Mouse (Mus musculus): Measurements from ENCODE around the gene Intu. TPM values are rescaled to one million over a fixed set of nuclear protein-coding genes. Genes with fewer than 3 reads are reported as not detected.

Intu gene
- total and polyA plus RNA-seq, 3 experiments: 9.7 to 12.3 TPM; not detected in 1

DNA sequence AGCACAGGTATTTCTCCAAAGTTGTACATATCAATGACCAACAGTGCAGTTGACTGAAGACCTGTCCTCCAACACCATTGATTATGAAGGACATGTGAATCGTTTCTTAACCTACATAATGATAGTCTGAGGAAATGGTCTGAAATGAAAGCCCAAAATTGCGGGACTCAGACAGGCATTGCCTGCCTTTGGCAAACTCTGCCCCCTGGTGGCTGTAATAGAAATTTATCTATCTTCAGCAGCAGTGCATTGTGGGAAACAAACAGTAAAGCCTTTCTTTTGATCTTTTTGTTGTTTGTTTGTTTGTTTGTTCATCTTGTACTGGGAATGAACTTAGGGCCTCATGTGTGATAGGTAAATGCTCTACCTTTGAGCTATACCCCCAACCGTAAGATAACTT, 32.2 kb upstream of the Intu start:
- Histone ChIP-seq H3K36me3 (ENCODE audit: control insufficient read depth in 1 of 2, insufficient read depth in 2 of 2, low read length in 2 of 2) (no peaks in the 10 kb centered on the region), H3K79me2 (ENCODE audit: control insufficient read depth, insufficient read depth, low read length, poor library complexity) (no peaks in the 10 kb centered on the region)
- peak; percentile 42 for DNase-seq (ENCODE audit: low read depth, low spot score)

DNA sequence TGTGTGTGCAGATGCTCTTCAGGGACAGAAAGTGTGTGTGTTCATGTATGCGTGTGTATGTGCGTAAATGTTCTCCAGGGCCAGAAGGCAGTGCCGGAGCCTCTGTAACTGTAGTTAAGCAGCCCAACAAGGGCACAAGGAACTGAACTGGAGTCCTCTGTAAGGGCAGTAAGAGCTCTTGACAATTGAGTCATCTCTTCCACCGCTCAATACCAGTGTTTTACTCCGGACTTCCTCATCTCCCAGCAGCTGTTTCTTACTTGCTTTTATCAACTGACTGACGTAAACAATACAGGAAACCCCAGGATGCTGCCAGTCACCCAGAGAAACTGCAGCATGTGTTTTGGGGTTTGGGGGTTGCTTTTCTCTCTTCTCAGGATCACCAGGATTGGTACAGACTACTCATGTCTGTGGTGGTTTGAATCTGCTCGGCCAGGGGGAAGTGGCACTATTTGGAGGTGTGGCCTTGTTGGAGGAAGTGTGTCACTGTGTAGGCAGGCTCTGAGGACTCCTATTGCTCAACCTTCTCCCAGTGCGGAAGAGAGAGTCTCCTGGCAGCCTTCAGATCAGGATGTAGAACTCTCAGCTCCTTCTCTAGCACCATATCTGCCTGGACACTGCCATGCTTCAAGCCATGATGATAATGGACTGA, 30.8 kb upstream of the Intu start:
- no peaks in the 10 kb centered on the region for H3K9me3 ChIP-seq (replicated peaks; ENCODE audit: insufficient read depth, low read length)
- H3K79me2 ChIP-seq (ENCODE audit: control insufficient read depth, insufficient read depth, low read length, poor library complexity): no peaks in the 10 kb centered on the region

More for the DNA sequence above, 32.2 kb upstream of the Intu start:
- H3K4me1 ChIP-seq (ENCODE audit: control insufficient read depth in 1 of 2, insufficient read depth in 2 of 2, low read length in 2 of 2): peaks cover 0 to under 1% of the 10 kb centered on the region in 2 experiments; a peak in 1 of 4 replicates
- no peaks in the 10 kb centered on the region for H3K9me3 ChIP-seq (replicated peaks; ENCODE audit: insufficient read depth, low read length)
- no peak overlapping the region for H3K27ac ChIP-seq (ENCODE audit: control insufficient read depth, low read depth, low read length)
- H3K4me3 ChIP-seq (ENCODE audit: control insufficient read depth in 1 of 2, insufficient read depth in 1 of 2, low read depth in 2 of 2, low read length in 2 of 2): no peak overlapping the region
- no peak overlapping the region for H3K9ac ChIP-seq (ENCODE audit: control insufficient read depth, low read depth, low read length, poor library complexity, severe bottlenecking)
- no peaks in the 10 kb centered on the region for H3K27me3 ChIP-seq (ENCODE audit: control insufficient read depth in 1 of 2, insufficient read depth in 2 of 2, low read length in 2 of 2)
- TF ChIP-seq SMC3 (IDR thresholded peaks at IDR 0.05; ENCODE audit: low read depth, low read length) (peak; percentile 19; the same call in 1 of the 2 replicates), CTCF (IDR thresholded peaks at IDR 0.05 in 2 of 3, conservative IDR thresholded peaks at IDR 0.05 in 1 of 3; ENCODE audit: control insufficient read depth in 1 of 3, insufficient read depth in 1 of 3, low read depth in 2 of 3, low read length in 3 of 3, poor library complexity in 1 of 3, severe bottlenecking in 1 of 3) (peak; percentile 35 to 42 (median 41); a peak in 5 of 6 replicates), UBTF (IDR thresholded peaks at IDR 0.05; ENCODE audit: borderline replicate concordance, insufficient read depth, low read depth, low read length) (no peak)

DNA sequence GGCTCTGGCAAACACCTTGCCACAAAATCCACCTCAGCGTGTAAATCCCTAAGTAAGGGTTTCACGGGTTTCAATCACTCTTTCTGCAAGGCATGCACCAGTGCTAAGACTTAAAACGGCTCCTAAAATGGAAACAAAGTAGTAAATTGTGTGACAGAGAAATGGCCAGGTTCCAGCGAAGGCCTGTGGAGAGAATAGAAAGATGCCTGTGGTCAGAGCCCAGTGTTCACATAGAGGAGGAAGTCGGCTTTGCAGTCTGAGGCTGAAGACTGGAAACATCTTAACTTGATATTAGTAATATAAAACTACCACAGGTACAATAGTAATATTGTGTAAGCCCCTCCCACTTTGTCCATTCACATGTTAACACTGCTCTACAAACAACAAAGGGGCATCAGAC, 26.7 kb upstream of the Intu start:
- H3K27me3 ChIP-seq (ENCODE audit: control insufficient read depth in 1 of 2, insufficient read depth in 2 of 2, low read length in 2 of 2): no peaks in the 10 kb centered on the region
- no peak for TF ChIP-seq CTCF (IDR thresholded peaks at IDR 0.05 in 2 of 3, conservative IDR thresholded peaks at IDR 0.05 in 1 of 3; ENCODE audit: control insufficient read depth in 1 of 3, insufficient read depth in 1 of 3, low read depth in 2 of 3, low read length in 3 of 3, poor library complexity in 1 of 3, severe bottlenecking in 1 of 3)
- TF ChIP-seq NELFE (IDR thresholded peaks at IDR 0.05; ENCODE audit: low read depth, low read length): no peak
- TF ChIP-seq TAL1 (IDR thresholded peaks at IDR 0.05; ENCODE audit: low read length): no peak
- TF ChIP-seq JUND (IDR thresholded peaks at IDR 0.05; ENCODE audit: low read depth, low read length): no peak
- TF ChIP-seq ZMIZ1 (IDR thresholded peaks at IDR 0.05; ENCODE audit: low read depth, low read length): no peak
- TF ChIP-seq ZKSCAN1 (IDR thresholded peaks at IDR 0.05; ENCODE audit: low read depth, low read length): no peak
- TF ChIP-seq RAD21 (IDR thresholded peaks at IDR 0.05; ENCODE audit: low read depth, low read length): no peak
- TF ChIP-seq EP300 (IDR thresholded peaks at IDR 0.05; ENCODE audit: low read depth in 1 of 2, low read length in 2 of 2): no peak
- no peak for TF ChIP-seq POLR2AphosphoS2 (IDR thresholded peaks at IDR 0.05; ENCODE audit: low read length)
- TF ChIP-seq CHD1 (IDR thresholded peaks at IDR 0.05; ENCODE audit: low read depth, low read length): no peak
- TF ChIP-seq POLR2AphosphoS5 (IDR thresholded peaks at IDR 0.05; ENCODE audit: borderline replicate concordance, low read depth, low read length): no peak
- no peak for TF ChIP-seq ZC3H11A (IDR thresholded peaks at IDR 0.05; ENCODE audit: low read depth, low read length)
- no peak for TF ChIP-seq GATA1 (IDR thresholded peaks at IDR 0.05; ENCODE audit: low read depth, low read length)
- TF ChIP-seq ELF1 (IDR thresholded peaks at IDR 0.05; ENCODE audit: low read depth, low read length): no peak
- no peak for TF ChIP-seq TBP (IDR thresholded peaks at IDR 0.05; ENCODE audit: low read depth, low read length)
- no peak for TF ChIP-seq MYB (IDR thresholded peaks at IDR 0.05; ENCODE audit: low read depth, low read length)
- no peak for TF ChIP-seq CHD2 (IDR thresholded peaks at IDR 0.05; ENCODE audit: low read length)
- no peak overlapping the region for H3K4me3 ChIP-seq (ENCODE audit: control insufficient read depth in 1 of 2, insufficient read depth in 1 of 2, low read depth in 2 of 2, low read length in 2 of 2)
- H3K9me3 ChIP-seq (replicated peaks; ENCODE audit: insufficient read depth, low read length): no peaks in the 10 kb centered on the region
- H3K79me2 ChIP-seq (ENCODE audit: control insufficient read depth, insufficient read depth, low read length, poor library complexity): no peaks in the 10 kb centered on the region
- peaks cover 0 to 16% of the 10 kb centered on the region in 2 experiments; a peak in 3 of 4 replicates for H3K4me1 ChIP-seq (ENCODE audit: control insufficient read depth in 1 of 2, insufficient read depth in 2 of 2, low read length in 2 of 2)
- H3K36me3 ChIP-seq (ENCODE audit: control insufficient read depth in 1 of 2, insufficient read depth in 2 of 2, low read length in 2 of 2): peaks cover 0 to 5% of the 10 kb centered on the region in 2 experiments; a peak in 2 of 4 replicates
- H3K9ac ChIP-seq (ENCODE audit: control insufficient read depth, low read depth, low read length, poor library complexity, severe bottlenecking): no peak overlapping the region
- peak; percentile 38 for DNase-seq (ENCODE audit: low read depth, low spot score)
- no peak overlapping the region for H3K27ac ChIP-seq (ENCODE audit: control insufficient read depth, low read depth, low read length)

More for the DNA sequence above, 30.8 kb upstream of the Intu start:
- Histone ChIP-seq H3K4me1 (ENCODE audit: control insufficient read depth in 1 of 2, insufficient read depth in 2 of 2, low read length in 2 of 2) (peaks cover 0 to 14% of the 10 kb centered on the region in 2 experiments; a peak in 3 of 4 replicates), H3K27me3 (ENCODE audit: control insufficient read depth in 1 of 2, insufficient read depth in 2 of 2, low read length in 2 of 2) (no peaks in the 10 kb centered on the region), H3K9ac (ENCODE audit: control insufficient read depth, low read depth, low read length, poor library complexity, severe bottlenecking) (no peak overlapping the region), H3K27ac (ENCODE audit: control insufficient read depth, low read depth, low read length) (no peak overlapping the region), H3K36me3 (ENCODE audit: control insufficient read depth in 1 of 2, insufficient read depth in 2 of 2, low read length in 2 of 2) (peaks cover 0 to 5% of the 10 kb centered on the region in 2 experiments; a peak in 2 of 4 replicates), H3K4me3 (ENCODE audit: control insufficient read depth in 1 of 2, insufficient read depth in 1 of 2, low read depth in 2 of 2, low read length in 2 of 2) (no peak overlapping the region)
- TF ChIP-seq ZNF384 (IDR thresholded peaks at IDR 0.05; ENCODE audit: low read depth, low read length) (no peak), MAX (IDR thresholded peaks at IDR 0.05; ENCODE audit: low read length) (no peak), MEF2A (IDR thresholded peaks at IDR 0.05; ENCODE audit: extremely low read depth, insufficient replicate concordance, low read depth, low read length, poor library complexity, severe bottlenecking) (no peak), TCF12 (IDR thresholded peaks at IDR 0.05; ENCODE audit: low read depth, low read length) (no peak), E2F4 (IDR thresholded peaks at IDR 0.05; ENCODE audit: borderline replicate concordance, low read depth, low read length) (no peak), ETS1 (IDR thresholded peaks at IDR 0.05; ENCODE audit: low read depth, low read length) (0 out of 2 replicates have a peak, but pooled peaks have one; percentile 13), USF1 (IDR thresholded peaks at IDR 0.05; ENCODE audit: low read depth, low read length) (no peak)
- DNase-seq (ENCODE audit: low read depth, low spot score): peak; percentile 31

Data from MEL (cell line).